Mouse (Mus musculus) CH12.LX (cell line): ENCODE results near the gene Sufu. TPM values are rescaled to one million over a fixed set of nuclear protein-coding genes. Genes with fewer than 3 reads are reported as not detected.

Source experiments
- DNase-seq: peaks from one replicate; pipeline ENCODE4 v3.0.0-alpha.2; 2013; ENCODE audit errors: extremely low read depth
- H3K27ac ChIP-seq: 2 replicates; pipeline ENCODE4 v1.5.1; 2012; ENCODE audit warnings: low read depth, mild to moderate bottlenecking, control low read depth, moderate library complexity; ENCODE audit not compliant: insufficient read depth
- H3K27me3 ChIP-seq: replicated peaks from 2 replicates; pipeline ENCODE3; 2012; ENCODE audit warnings: inconsistent platforms
- H3K36me3 ChIP-seq, 2 experiments: replicated peaks in 1 of 2; 2 replicates each; pipeline versions ENCODE3 to v1.6.1; 2012; ENCODE audit warnings: inconsistent platforms in 1 of 2, low read length in 1 of 2, mild to moderate bottlenecking in 1 of 2, mixed read lengths in 1 of 2, moderate library complexity in 1 of 2; ENCODE audit not compliant: control insufficient read depth in 1 of 2, insufficient read depth in 1 of 2
- H3K4me1 ChIP-seq, 2 experiments: 2 replicates each; pipeline ENCODE4 v1.6.1; 2012; ENCODE audit warnings: inconsistent platforms in 1 of 2, moderate library complexity in 1 of 2; ENCODE audit not compliant: insufficient read depth in 2 of 2, control insufficient read depth in 1 of 2
- H3K4me2 ChIP-seq: 2 replicates; pipeline ENCODE4 v1.6.1; 2012; ENCODE audit warnings: low read depth, mild to moderate bottlenecking, control low read depth; ENCODE audit not compliant: poor library complexity, insufficient read depth, severe bottlenecking
- H3K4me3 ChIP-seq, 3 experiments: fragments of 150-350 bp in 1 of 3; sonication (generic) in 1 of 3; replicated peaks in 1 of 3; 2 replicates each; pipeline versions ENCODE3 to v1.5.1; 2011 to 2012; ENCODE audit warnings: low read depth in 2 of 3, low read length in 2 of 3, mild to moderate bottlenecking in 2 of 3, moderate library complexity in 2 of 3, control low read depth in 1 of 3, improper control_type of control experiment in 1 of 3, inconsistent platforms in 1 of 3, mixed read lengths in 1 of 3; ENCODE audit not compliant: poor library complexity in 1 of 3
- H3K79me2 ChIP-seq: replicated peaks from 2 replicates; pipeline ENCODE4 v1.6.1; 2012; ENCODE audit warnings: mild to moderate bottlenecking, moderate library complexity; ENCODE audit not compliant: control insufficient read depth, poor library complexity, insufficient read depth, severe bottlenecking; ENCODE audit errors: extremely low read depth
- H3K9ac ChIP-seq: 2 replicates; pipeline ENCODE4 v1.6.1; 2012; ENCODE audit warnings: low read depth, mild to moderate bottlenecking, control low read depth, moderate library complexity; ENCODE audit not compliant: insufficient read depth
- H3K9me3 ChIP-seq: replicated peaks from 2 replicates; pipeline ENCODE3; 2012; ENCODE audit warnings: low read length, inconsistent platforms, mixed read lengths
- BHLHE40 ChIP-seq: IDR thresholded peaks from 2 replicates; pipeline ENCODE4 v1.6.1; 2011; ENCODE audit warnings: mild to moderate bottlenecking, low read depth, low read length, improper control_type of control experiment
- CHD1 ChIP-seq: IDR thresholded peaks from 2 replicates; pipeline ENCODE4 v1.6.1; 2012; ENCODE audit warnings: low read depth, low read length, improper control_type of control experiment, inconsistent platforms
- CHD2 ChIP-seq: IDR thresholded peaks from 2 replicates; pipeline ENCODE4 v1.6.1; 2011; ENCODE audit warnings: low read length, improper control_type of control experiment
- CTCF ChIP-seq, 2 experiments: IDR thresholded peaks in 1 of 2; conservative IDR thresholded peaks in 1 of 2; 2 replicates each; pipeline ENCODE4 v1.5.1; 2011 to 2012; ENCODE audit warnings: low read depth in 2 of 2, low read length in 2 of 2, improper control_type of control experiment in 1 of 2, inconsistent platforms in 1 of 2, mild to moderate bottlenecking in 1 of 2, moderate library complexity in 1 of 2
- E2F4 ChIP-seq: IDR thresholded peaks from 2 replicates; pipeline ENCODE4 v1.6.1; 2011; ENCODE audit warnings: low read depth, low read length, improper control_type of control experiment; ENCODE audit not compliant: insufficient replicate concordance
- ELF1 ChIP-seq: IDR thresholded peaks from 2 replicates; pipeline ENCODE4 v1.6.1; 2014; ENCODE audit warnings: low read depth, mild to moderate bottlenecking, inconsistent platforms, low read length, improper control_type of control experiment
- EP300 ChIP-seq: IDR thresholded peaks from 2 replicates; pipeline ENCODE4 v1.6.1; 2011; ENCODE audit warnings: low read length, improper control_type of control experiment
- ETS1 ChIP-seq: conservative IDR thresholded peaks from 2 replicates; pipeline ENCODE4 v1.6.1; 2012; ENCODE audit warnings: low read depth, mild to moderate bottlenecking, inconsistent platforms, low read length, improper control_type of control experiment, moderate library complexity
- GABPA ChIP-seq: IDR thresholded peaks from 2 replicates; pipeline ENCODE4 v1.6.1; 2012; ENCODE audit warnings: low read depth, low read length, improper control_type of control experiment, inconsistent platforms; ENCODE audit not compliant: insufficient replicate concordance
- HCFC1 ChIP-seq: IDR thresholded peaks from 2 replicates; pipeline ENCODE4 v1.6.1; 2012; ENCODE audit warnings: low read depth, mild to moderate bottlenecking, inconsistent platforms, low read length, improper control_type of control experiment
- IRF4 ChIP-seq: IDR thresholded peaks from 2 replicates; pipeline ENCODE4 v1.6.1; 2014; ENCODE audit warnings: low read depth, mild to moderate bottlenecking, inconsistent platforms, low read length, improper control_type of control experiment
- JUND ChIP-seq: conservative IDR thresholded peaks from 2 replicates; pipeline ENCODE4 v1.6.1; 2011; ENCODE audit warnings: low read depth, low read length, improper control_type of control experiment
- KAT2A ChIP-seq: IDR thresholded peaks from 2 replicates; pipeline ENCODE4 v1.6.1; 2012; ENCODE audit warnings: low read length, improper control_type of control experiment, inconsistent platforms; ENCODE audit not compliant: insufficient replicate concordance
- MAZ ChIP-seq: IDR thresholded peaks from 2 replicates; pipeline ENCODE4 v1.6.1; 2012; ENCODE audit warnings: low read depth, mild to moderate bottlenecking, inconsistent platforms, low read length, improper control_type of control experiment, moderate library complexity
- MXI1 ChIP-seq: IDR thresholded peaks from 2 replicates; pipeline ENCODE4 v1.6.1; 2011; ENCODE audit warnings: mild to moderate bottlenecking, low read depth, low read length, improper control_type of control experiment
- MYC ChIP-seq: IDR thresholded peaks from 2 replicates; pipeline ENCODE4 v1.6.1; 2011; ENCODE audit warnings: low read depth, mild to moderate bottlenecking, improper control_type of control experiment, low read length
- NRF1 ChIP-seq: IDR thresholded peaks from 2 replicates; pipeline ENCODE4 v1.6.1; 2014; ENCODE audit warnings: low read depth, mild to moderate bottlenecking, inconsistent platforms, low read length, improper control_type of control experiment, moderate library complexity
- POLR2A ChIP-seq: IDR thresholded peaks from 2 replicates; pipeline ENCODE4 v1.6.1; 2011; ENCODE audit warnings: low read depth, mild to moderate bottlenecking, improper control_type of control experiment, low read length
- POLR2AphosphoS2 ChIP-seq: IDR thresholded peaks from 2 replicates; pipeline ENCODE4 v1.6.1; 2011; ENCODE audit warnings: low read depth, low read length, improper control_type of control experiment
- RAD21 ChIP-seq: IDR thresholded peaks from 2 replicates; pipeline ENCODE4 v1.6.1; 2011; ENCODE audit warnings: low read depth, mild to moderate bottlenecking, low read length, improper control_type of control experiment, moderate library complexity
- RCOR1 ChIP-seq: conservative IDR thresholded peaks from 2 replicates; pipeline ENCODE4 v1.6.1; 2012; ENCODE audit warnings: low read depth, mild to moderate bottlenecking, inconsistent platforms, low read length, improper control_type of control experiment
- SIN3A ChIP-seq: IDR thresholded peaks from 2 replicates; pipeline ENCODE4 v1.6.1; 2012; ENCODE audit warnings: low read length, improper control_type of control experiment, inconsistent platforms
- SMC3 ChIP-seq: IDR thresholded peaks from 2 replicates; pipeline ENCODE4 v1.6.1; 2011; ENCODE audit warnings: low read depth, low read length, improper control_type of control experiment
- TBP ChIP-seq: conservative IDR thresholded peaks from 2 replicates; pipeline ENCODE4 v1.6.1; 2011; ENCODE audit warnings: low read depth, low read length, improper control_type of control experiment
- TCF12 ChIP-seq: IDR thresholded peaks from 2 replicates; pipeline ENCODE4 v1.6.1; 2014; ENCODE audit warnings: low read depth, mild to moderate bottlenecking, inconsistent platforms, low read length, improper control_type of control experiment
- USF1 ChIP-seq: IDR thresholded peaks from 2 replicates; pipeline ENCODE4 v1.6.1; 2014; ENCODE audit warnings: low read depth, mild to moderate bottlenecking, inconsistent platforms, low read length, improper control_type of control experiment
- ZKSCAN1 ChIP-seq: IDR thresholded peaks from 2 replicates; pipeline ENCODE4 v1.6.1; 2012; ENCODE audit warnings: low read depth, inconsistent platforms, low read length, improper control_type of control experiment, borderline replicate concordance
- ZMIZ1 ChIP-seq: IDR thresholded peaks from 2 replicates; pipeline ENCODE4 v1.6.1; 2012; ENCODE audit warnings: low read depth, mild to moderate bottlenecking, inconsistent platforms, low read length, improper control_type of control experiment
- ZNF384 ChIP-seq: IDR thresholded peaks from 2 replicates; pipeline ENCODE4 v1.6.1; 2012; ENCODE audit warnings: low read depth, low read length, improper control_type of control experiment, inconsistent platforms
- dilution Hi-C: fragments of 300-500 bp; cut with MboI; formaldehyde crosslinking; loops from 2 replicates; pipeline ENCODE4 v1.14.3; 2020; ENCODE audit warnings: low sequenced_read_pairs; ENCODE audit not compliant: extremely low pct_unique_long_range_greater_than_20kb, extremely low pct_ligation_motif_present
- in situ Hi-C: fragments of 300-500 bp; cut with MboI; formaldehyde crosslinking; loops from 3 replicates; pipeline ENCODE4 v1.14.3; 2019; ENCODE audit warnings: low sequenced_read_pairs, low pct_ligation_motif_present, low pct_unique_long_range_greater_than_20kb, mixed read lengths
- polyA plus RNA-seq: library from polyadenylated mRNA; unstranded; fragments of >175 nt; gene quantifications from 2 replicates; pipeline ENCODE4 v1.2.1, GENCODE M21; 2012; ENCODE audit warnings: low read depth; ENCODE audit not compliant: insufficient read length
- total RNA-seq, 2 experiments: library from RNA; depleted of rRNA; stranded (reverse); fragments of 300-350 nt in 1 of 2; fragments of >200 nt in 1 of 2; gene quantifications; 2 replicates each; pipeline ENCODE4 v1.2.3; 2012 to 2014

Gene Sufu
- total and polyA plus RNA-seq, 3 experiments: 3.6 to 22.6 (median 9.8) TPM

DNA sequence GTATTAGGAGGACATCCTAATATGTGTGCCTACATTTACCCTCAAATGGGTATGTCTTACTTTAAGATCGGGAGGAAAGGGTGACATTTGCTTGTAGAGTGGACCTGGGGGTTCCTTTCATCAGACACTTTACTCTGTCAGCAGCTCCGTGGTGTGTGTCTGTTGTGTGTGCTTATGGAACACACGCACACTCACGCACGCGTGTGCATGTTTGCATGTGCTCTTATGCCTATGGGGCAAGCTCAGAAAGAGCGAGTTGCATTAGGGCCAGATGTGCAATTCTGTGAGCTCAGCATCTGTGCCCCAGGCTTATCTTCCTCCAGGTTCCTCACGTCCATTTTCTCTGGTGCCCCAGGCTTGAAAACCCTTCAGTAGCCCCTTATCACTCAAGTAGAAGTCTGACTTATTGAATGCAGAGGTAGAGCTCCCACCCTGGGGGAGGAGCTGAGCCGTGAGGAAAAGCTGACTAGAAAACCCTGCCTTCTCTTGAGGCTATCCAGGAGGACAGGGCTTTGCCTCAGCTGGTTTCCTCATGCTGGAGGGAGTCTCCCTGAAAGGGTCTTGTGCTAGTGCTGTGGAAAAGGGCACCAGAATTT lies 108.2 kb downstream of the Sufu start:
- Histone ChIP-seq H3K9me3 (no peaks in the 10 kb centered on the region), H3K79me2 (peaks cover 72% of the 10 kb centered on the region), H3K4me2 (peak overlapping the region; percentile 82), H3K27me3 (no peaks in the 10 kb centered on the region), H3K4me3 (peak overlapping the region; percentile 82 to 93 (median 93)), H3K9ac (peak overlapping the region; percentile 98), H3K36me3 (peaks cover 19 to 55% of the 10 kb centered on the region in 2 experiments), H3K27ac (peak overlapping the region; percentile 96), H3K4me1 (peaks cover 20 to 49% of the 10 kb centered on the region in 2 experiments)
- no peak for DNase-seq
- in situ Hi-C loops: no loop called here
- dilution Hi-C loops: no loop called here
- TF ChIP-seq MYC (no peak), EP300 (no peak), SIN3A (peak; percentile 25; the same call in 1 of the 2 replicates), MXI1 (0 out of 2 replicates have a peak, but pooled peaks have one; percentile 13), ZMIZ1 (0 out of 2 replicates have a peak, but pooled peaks have one; percentile 25), CHD1 (no peak), IRF4 (no peak), BHLHE40 (peak; percentile 62), MAZ (0 out of 2 replicates have a peak, but pooled peaks have one; percentile 20), ELF1 (no peak)

- Histone ChIP-seq H3K4me2 (peak overlapping the region; percentile 82), H3K27me3 (no peaks in the 10 kb centered on the region), H3K27ac (peak overlapping the region; percentile 96; the same call in 1 of the 2 replicates), H3K4me3 (peak overlapping the region; percentile 82 to 93 (median 93)), H3K9ac (peak overlapping the region; percentile 98), H3K36me3 (peaks cover 19 to 62% of the 10 kb centered on the region in 2 experiments), H3K4me1 (peaks cover 20 to 57% of the 10 kb centered on the region in 2 experiments), H3K79me2 (peaks cover 78% of the 10 kb centered on the region), H3K9me3 (no peaks in the 10 kb centered on the region)
- in situ Hi-C loops (no loop called here), dilution Hi-C loops (no loop called here)
- no peak for DNase-seq
- TF ChIP-seq NRF1 (no peak), MYC (peak; percentile 89; the same call in 1 of the 2 replicates), EP300 (no peak), POLR2AphosphoS2 (no peak), POLR2A (no peak), TBP (no peak), TCF12 (0 out of 2 replicates have a peak, but pooled peaks have one; percentile 15), JUND (no peak), CTCF (conservative IDR thresholded peaks at IDR 0.05 in 1 of 2, IDR thresholded peaks at IDR 0.05 in 1 of 2; ENCODE audit: low read depth in 2 of 2, low read length in 2 of 2) (no peak), GABPA (no peak), ZKSCAN1 (no peak), E2F4 (no peak), SIN3A (peak; percentile 48; the same call in 1 of the 2 replicates), ETS1 (0 out of 2 replicates have a peak, but pooled peaks have one; percentile 12), KAT2A (no peak), USF1 (peak; percentile 37; the same call in 1 of the 2 replicates), CHD1 (no peak), RCOR1 (no peak), ZNF384 (no peak), HCFC1 (no peak), CHD2 (no peak), ZMIZ1 (no peak), MAZ (0 out of 2 replicates have a peak, but pooled peaks have one; percentile 64), RAD21 (no peak), SMC3 (no peak)
Observed at GRCm38 (mm10) chr19:46505646-46506371, 109.1 kb downstream of the Sufu start.
